Mouse (Mus musculus) midbrain, embryonic 10.5 days (tissue): Measurements from ENCODE around the gene Hist1h3d. TPM values are rescaled to one million over a fixed set of nuclear protein-coding genes. Genes with fewer than 3 reads are reported as not detected.
"Not testable (repeated sequence)": the region's sequence is repeated elsewhere in the genome, so short reads cannot be mapped to it uniquely, and the experiment has no call there.

Experiments
- DNase-seq: peaks from one replicate; pipeline ENCODE4 v3.0.0-alpha.2; 2017; ENCODE audit warnings: low spot score
- H3K27ac ChIP-seq: fragments of 300-500 bp; sonication (generic); replicated peaks from 2 replicates; pipeline ENCODE4 v1.5.1; 2016; ENCODE audit warnings: mild to moderate bottlenecking
- H3K27me3 ChIP-seq: fragments of 300-500 bp; sonication (generic); 2 replicates; pipeline ENCODE4 v1.6.1; 2016; ENCODE audit warnings: low read depth, mild to moderate bottlenecking; ENCODE audit not compliant: poor library complexity, severe bottlenecking
- H3K36me3 ChIP-seq: fragments of 300-500 bp; sonication (generic); 2 replicates; pipeline ENCODE4 v1.6.1; 2016; ENCODE audit warnings: mild to moderate bottlenecking, moderate library complexity
- H3K4me1 ChIP-seq: fragments of 300-500 bp; sonication (generic); 2 replicates; pipeline ENCODE4 v1.6.1; 2016
- H3K4me3 ChIP-seq: fragments of 300-500 bp; sonication (generic); 2 replicates; pipeline ENCODE4 v1.5.1; 2016; ENCODE audit warnings: mild to moderate bottlenecking, moderate library complexity
- H3K9me3 ChIP-seq: fragments of 300-500 bp; sonication (generic); replicated peaks from 2 replicates; pipeline ENCODE4 v1.6.1; 2016; ENCODE audit warnings: mild to moderate bottlenecking
- WGBS: fragments of 180-500 bp; shearing (Covaris S2); methylation state at CpG from one replicate; pipeline ENCODE4 v1.1.7; 2016; 5-methylcytosine and 5-hydroxymethylcytosine counted together
- polyA plus RNA-seq: library from polyadenylated mRNA; unstranded; fragments of >200 nt; fragmentation: Nextera tagmentation; extraction: Ambion mirVana; gene quantifications from 2 replicates; pipeline ENCODE4 v1.2.1, GENCODE M21; 2016

Hist1h3d gene
- polyA plus RNA-seq, 1 experiment from 2014 or later = 10.8 TPM

GRCm38 (mm10) chr13:23576351-23576881 lies 853 bp downstream of the Hist1h3d start:
- peak; percentile 44 for DNase-seq
- Histone ChIP-seq H3K36me3 (no peaks in the 10 kb centered on the region), H3K27ac (peak overlapping the region; percentile 92), H3K4me1 (peaks cover 45% of the 10 kb centered on the region), H3K9me3 (no peaks in the 10 kb centered on the region), H3K4me3 (peak overlapping the region; percentile 61), H3K27me3 (no peaks in the 10 kb centered on the region)
- WGBS = 4% methylated on average over 7 of the region's 7 CpGs

- no peak for DNase-seq
- 53% methylated on average over 6 of the region's 6 CpGs for WGBS
- peak overlapping the region; percentile 61 for H3K4me3 ChIP-seq
- peaks cover 47% of the 10 kb centered on the region for H3K4me1 ChIP-seq
- H3K27ac ChIP-seq = peak overlapping the region; percentile 92
- no peaks in the 10 kb centered on the region for H3K27me3 ChIP-seq
- no peaks in the 10 kb centered on the region for H3K9me3 ChIP-seq
- no peaks in the 10 kb centered on the region for H3K36me3 ChIP-seq
Measured at GRCm38 (mm10) chr13:23576906-23577639, 1.5 kb downstream of the Hist1h3d start.

- no peaks in the 10 kb centered on the region for H3K9me3 ChIP-seq
- no peak overlapping the region for H3K4me3 ChIP-seq
- WGBS = 98% methylated on average over 1 of the region's 1 CpGs
- H3K27ac ChIP-seq = peak overlapping the region; percentile 92
- H3K36me3 ChIP-seq = no peaks in the 10 kb centered on the region
- H3K4me1 ChIP-seq = peaks cover 47% of the 10 kb centered on the region
- no peak for DNase-seq
- H3K27me3 ChIP-seq = no peaks in the 10 kb centered on the region
Measured at GRCm38 (mm10) chr13:23577835-23578234, 2.3 kb downstream of the Hist1h3d start.

DNA sequence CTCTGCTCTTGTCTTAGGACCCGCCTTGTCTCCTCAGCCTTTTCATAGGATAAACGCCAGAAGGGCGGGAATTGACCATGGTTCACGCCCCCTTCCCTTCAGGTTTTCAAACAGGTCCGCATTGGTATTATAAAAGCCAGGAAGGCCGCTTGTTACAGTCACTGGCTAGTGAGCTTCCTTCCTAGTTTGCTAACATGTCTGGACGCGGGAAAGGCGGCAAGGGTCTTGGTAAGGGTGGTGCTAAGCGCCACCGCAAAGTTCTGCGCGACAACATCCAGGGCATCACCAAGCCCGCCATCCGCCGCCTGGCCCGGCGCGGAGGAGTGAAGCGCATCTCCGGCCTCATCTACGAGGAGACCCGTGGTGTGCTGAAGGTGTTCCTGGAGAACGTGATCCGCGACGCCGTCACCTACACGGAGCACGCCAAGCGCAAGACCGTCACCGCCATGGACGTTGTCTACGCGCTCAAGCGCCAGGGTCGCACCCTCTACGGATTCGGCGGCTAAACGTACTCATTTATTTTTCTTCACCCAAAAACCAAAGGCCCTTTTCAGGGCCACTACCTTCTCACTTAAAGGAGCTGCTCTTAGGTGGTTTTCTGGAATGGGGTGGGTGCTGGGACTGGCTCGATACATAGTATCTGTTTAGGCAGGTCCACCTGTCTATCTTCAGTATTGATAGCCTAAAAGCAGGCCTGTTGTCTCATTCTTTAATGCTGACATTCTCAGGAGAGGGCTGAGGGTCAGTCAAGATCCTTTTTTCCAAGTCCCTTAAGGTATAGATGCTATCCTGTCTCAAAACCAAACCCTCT lies 6.0 kb downstream of the Hist1h3d start, which contains the start of gene Hist1h4d:
Hist1h4d (plus strand) TSS at position 191 of the 811 bp plus-strand sequence.
- Histone ChIP-seq H3K4me1 (peaks cover 57% of the 10 kb centered on the region), H3K27me3 (no peaks in the 10 kb centered on the region), H3K27ac (peak within 1 kb of the TSS; percentile 94), H3K36me3 (no peaks in the 10 kb centered on the region), H3K9me3 (no peaks in the 10 kb centered on the region), H3K4me3 (peak within 1 kb of the TSS; percentile 63)
- DNase-seq = peak; percentile 94
- WGBS = under 1% methylated on average over 43 of the region's 43 CpGs

DNA sequence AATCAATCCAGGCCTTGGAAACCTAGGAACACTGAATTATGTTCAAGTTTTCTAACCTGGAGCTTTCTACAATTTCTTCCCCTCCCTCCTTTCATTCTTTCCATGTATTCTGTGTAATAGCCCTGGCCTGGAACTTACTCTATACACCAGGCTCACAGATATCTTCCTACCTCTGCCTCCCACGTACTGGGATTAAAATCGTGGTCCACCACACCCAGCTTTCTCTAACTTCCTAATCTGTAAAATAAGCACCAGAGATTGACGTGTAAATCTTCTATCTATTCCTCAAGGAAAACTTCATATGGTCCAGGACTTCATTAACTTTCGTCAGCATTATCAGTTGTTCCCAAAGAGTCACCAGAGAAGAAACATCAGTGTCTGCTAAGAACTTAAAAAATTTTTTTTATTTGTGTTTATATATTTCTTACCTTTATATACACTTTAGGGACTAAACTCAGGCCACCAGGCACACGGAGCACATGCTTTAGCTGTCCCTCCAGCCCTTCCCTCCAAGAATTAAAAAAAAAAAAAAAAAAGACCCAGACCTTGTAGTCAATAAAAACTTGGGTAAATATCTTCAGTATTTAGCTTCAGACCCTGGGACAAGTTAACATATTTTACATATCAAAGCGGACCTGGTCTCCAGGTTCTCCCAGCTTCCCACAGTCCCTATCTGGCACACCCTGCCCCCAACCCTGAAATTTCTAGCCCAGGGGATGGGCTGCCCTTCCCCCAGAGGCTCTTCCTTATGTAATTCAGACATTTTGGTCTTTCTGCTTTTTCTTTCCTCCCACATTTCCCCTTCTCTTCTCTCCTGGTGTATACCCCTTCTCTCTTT lies 6.9 kb downstream of the Hist1h3d start:
- DNase-seq = peak; percentile 52
- Histone ChIP-seq H3K4me3 (peak overlapping the region; percentile 63), H3K27me3 (no peaks in the 10 kb centered on the region), H3K9me3 (no peaks in the 10 kb centered on the region), H3K36me3 (no peaks in the 10 kb centered on the region), H3K4me1 (peaks cover 55% of the 10 kb centered on the region), H3K27ac (peak overlapping the region; percentile 94)
- WGBS = 3% methylated on average over 6 of the region's 6 CpGs

DNA sequence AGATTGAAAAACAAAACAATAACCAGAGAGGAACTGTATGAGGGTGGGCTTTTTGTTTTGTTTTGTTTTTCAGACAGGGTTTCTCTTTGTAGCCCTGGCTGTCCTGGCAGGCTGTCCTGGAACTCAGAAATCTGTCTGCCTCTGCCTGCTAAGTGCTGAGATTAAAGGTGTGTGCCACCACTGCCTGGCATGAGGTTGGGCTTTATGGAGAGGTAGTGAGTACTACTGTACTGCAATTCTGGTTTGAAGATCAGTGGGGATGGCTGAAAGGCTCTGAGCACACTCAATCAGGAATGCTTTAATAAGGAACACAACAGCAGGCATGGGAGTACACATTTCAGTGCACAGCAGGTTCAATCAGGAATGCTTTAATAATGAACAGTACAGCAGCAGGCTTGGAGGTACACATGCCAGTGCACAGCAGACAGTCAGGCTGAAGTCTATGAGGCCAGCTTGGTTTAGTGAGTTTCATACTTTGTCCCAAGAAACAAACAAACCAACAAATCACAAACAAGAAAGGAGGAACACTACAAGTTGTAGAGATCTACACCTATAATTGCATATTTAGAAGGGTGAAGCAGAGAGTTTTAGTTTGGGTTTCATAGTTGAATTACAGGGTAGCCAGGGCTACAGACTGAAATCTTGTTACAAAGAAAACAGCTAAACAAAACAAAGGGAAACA lies 8.0 kb downstream of the Hist1h3d start:
- DNase-seq = peak; percentile 19
- no peaks in the 10 kb centered on the region for H3K36me3 ChIP-seq
- peak overlapping the region; percentile 94 for H3K27ac ChIP-seq
- no peaks in the 10 kb centered on the region for H3K9me3 ChIP-seq
- peaks cover 51% of the 10 kb centered on the region for H3K4me1 ChIP-seq
- no peaks in the 10 kb centered on the region for H3K27me3 ChIP-seq
- H3K4me3 ChIP-seq = peak overlapping the region; percentile 63; the same call in 1 of the 2 replicates

- Histone ChIP-seq H3K36me3 (no peaks in the 10 kb centered on the region), H3K27me3 (no peaks in the 10 kb centered on the region), H3K4me3 (peak overlapping the region; percentile 49), H3K4me1 (peaks cover 51% of the 10 kb centered on the region), H3K27ac (peak overlapping the region; percentile 94), H3K9me3 (no peaks in the 10 kb centered on the region)
- DNase-seq = peak; percentile 31
Measured at GRCm38 (mm10) chr13:23584331-23584730, 8.8 kb downstream of the Hist1h3d start.

GRCm38 (mm10) chr13:23585029-23585441 lies 9.5 kb downstream of the Hist1h3d start:
- peaks cover 51% of the 10 kb centered on the region for H3K4me1 ChIP-seq
- peak overlapping the region; percentile 49 for H3K4me3 ChIP-seq
- no peaks in the 10 kb centered on the region for H3K9me3 ChIP-seq
- no peaks in the 10 kb centered on the region for H3K36me3 ChIP-seq
- H3K27me3 ChIP-seq = no peaks in the 10 kb centered on the region
- peak overlapping the region; percentile 94 for H3K27ac ChIP-seq
- DNase-seq = peak; percentile 77
- WGBS = under 1% methylated on average over 21 of the region's 21 CpGs

- Histone ChIP-seq H3K4me3 (peak overlapping the region; percentile 49), H3K27ac (peak overlapping the region; percentile 94), H3K4me1 (peaks cover 51% of the 10 kb centered on the region)
- not testable (repeated sequence) for H3K9me3 ChIP-seq, H3K27me3 ChIP-seq, H3K36me3 ChIP-seq
- peak; percentile 71 for DNase-seq
- 0% methylated on average over 34 of the region's 36 CpGs for WGBS
Measured at GRCm38 (mm10) chr13:23585442-23586098, 10.0 kb downstream of the Hist1h3d start.

- H3K4me1 ChIP-seq = peaks cover 44% of the 10 kb centered on the region
- H3K4me3 ChIP-seq = peak overlapping the region; percentile 49
- H3K9me3 ChIP-seq = no peaks in the 10 kb centered on the region
- WGBS = 2% methylated on average over 22 of the region's 22 CpGs
- peak; percentile 41 for DNase-seq
- peak overlapping the region; percentile 94 for H3K27ac ChIP-seq
- H3K36me3 ChIP-seq = no peaks in the 10 kb centered on the region
- no peaks in the 10 kb centered on the region for H3K27me3 ChIP-seq
Measured at GRCm38 (mm10) chr13:23586099-23586939, 10.8 kb downstream of the Hist1h3d start.

DNA sequence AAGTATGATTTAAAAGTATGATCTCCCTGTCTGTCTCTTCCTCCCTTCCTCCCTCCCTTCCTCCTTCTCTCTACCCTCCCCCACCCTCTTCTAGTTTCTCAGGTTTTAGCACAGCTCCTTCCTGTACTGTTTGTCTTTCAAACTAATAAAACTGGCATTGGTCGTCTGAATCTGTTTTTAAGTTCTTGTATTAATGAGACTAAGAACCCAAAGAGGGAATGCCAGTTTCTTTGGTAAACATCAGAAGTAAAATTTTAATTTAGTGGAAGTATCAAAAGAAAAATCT lies 11.3 kb downstream of the Hist1h3d start:
- no peaks in the 10 kb centered on the region for H3K27me3 ChIP-seq
- no peak for DNase-seq
- H3K4me3 ChIP-seq = peak overlapping the region; percentile 49
- 5% methylated on average over 1 of the region's 1 CpGs for WGBS
- peaks cover 42% of the 10 kb centered on the region for H3K4me1 ChIP-seq
- H3K9me3 ChIP-seq = no peaks in the 10 kb centered on the region; the same call in 1 of the 2 replicates
- peak overlapping the region; percentile 94 for H3K27ac ChIP-seq
- no peaks in the 10 kb centered on the region for H3K36me3 ChIP-seq
